Mouse (Mus musculus) cerebellum, postnatal 36 days (tissue): ENCODE measurements at regions not wholly inside any gene's neighbourhood (a gene's known extent, or its start where the extent isn't known, plus 50 kb on each side); places are given as distances from the start of the nearest gene placed in this dataset.

Source experiments
- DNase-seq, 2 experiments: peaks; one replicate each; pipeline ENCODE4 v3.0.0; 2021 to 2022; ENCODE audit warnings: mixed read lengths in 2 of 2

DNA sequence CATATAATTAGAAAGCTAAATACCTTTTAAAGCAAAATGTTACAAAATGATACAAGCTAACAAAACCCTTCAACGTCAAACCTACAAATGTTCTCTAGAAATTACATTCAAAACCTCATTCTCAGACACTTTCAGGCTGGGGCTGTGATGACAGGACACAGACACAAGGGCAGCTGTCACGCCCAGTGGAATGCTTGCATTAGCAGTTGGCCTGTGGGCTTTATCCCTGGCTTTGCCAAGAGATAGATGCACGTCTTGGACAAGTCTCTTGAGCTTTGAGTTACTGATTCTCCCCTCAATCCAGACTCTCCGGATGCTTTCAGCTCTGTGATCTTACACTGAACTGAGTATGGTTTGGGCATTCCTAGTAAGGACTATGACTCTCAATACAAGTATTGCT lies 196.1 kb upstream of the Jade1 start:
- DNase-seq = no peak

DNA sequence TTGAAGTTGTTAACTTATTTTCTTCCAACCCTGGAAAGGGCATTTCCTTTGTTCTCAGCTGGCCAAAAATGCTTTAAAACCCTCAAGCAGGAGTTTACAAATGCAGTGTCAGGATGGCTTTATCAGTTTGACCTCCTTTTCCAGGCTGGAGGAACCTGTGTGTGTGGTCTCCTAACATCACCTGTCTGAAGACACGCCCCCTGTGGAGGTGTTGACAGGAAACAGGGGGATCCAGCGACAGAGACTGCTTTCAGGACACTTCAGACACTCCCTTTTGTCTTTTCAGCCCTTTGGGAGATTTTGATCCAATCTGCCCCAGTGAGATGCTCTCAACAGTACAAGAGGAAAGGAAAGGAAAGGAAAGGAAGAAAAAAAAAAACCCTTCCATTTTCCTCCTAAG lies 202.5 kb upstream of the Jade1 start:
- no peak for DNase-seq

DNA sequence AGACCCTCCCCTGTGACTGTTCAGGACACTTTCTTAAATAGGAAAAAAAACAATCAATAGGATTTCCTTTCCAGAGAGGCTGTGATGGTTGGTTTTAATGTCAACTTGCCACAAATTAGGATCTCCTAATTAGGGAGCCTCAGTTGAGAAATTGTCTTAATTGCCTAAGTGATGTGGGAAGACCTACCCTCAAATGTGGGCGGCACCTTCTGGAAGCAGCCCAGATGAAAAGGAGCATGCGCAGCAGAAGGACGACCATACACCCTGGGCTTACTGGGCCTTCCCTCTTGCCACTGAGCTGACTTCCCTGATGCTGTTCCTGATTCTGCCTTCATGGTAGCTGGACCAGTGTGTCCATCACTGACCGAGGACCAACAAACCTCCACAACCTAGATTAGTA lies 203.7 kb upstream of the Jade1 start:
- DNase-seq = no peak

DNA sequence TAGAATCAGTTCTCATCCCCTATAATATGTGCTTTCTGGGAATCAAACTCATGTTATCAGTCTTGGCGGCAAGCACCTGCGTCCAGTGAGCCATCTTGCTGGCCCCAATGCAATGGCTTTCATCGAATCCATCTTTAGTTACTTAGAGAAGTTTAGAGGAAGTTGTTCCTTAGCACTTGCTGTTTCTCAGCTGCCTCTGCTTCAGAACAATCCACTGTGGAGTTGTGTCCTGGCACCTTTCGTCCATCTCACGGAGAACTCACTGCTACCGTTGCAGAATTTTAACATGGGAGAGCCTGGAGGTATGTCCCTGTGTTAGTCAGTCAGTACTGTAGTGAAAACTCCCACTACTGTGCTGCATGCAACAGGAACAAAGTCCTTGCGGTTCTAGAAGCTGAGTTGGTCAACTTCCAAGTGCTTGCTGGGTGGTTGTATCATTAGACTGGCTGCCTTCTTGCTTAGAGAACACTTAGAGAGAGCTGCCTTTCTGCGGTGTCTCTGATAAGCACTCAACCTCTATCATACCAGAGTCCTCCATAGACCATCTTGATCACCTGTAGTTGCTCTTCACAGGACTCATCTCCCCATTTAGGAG lies 204.3 kb upstream of the Jade1 start:
- no peak for DNase-seq

DNA sequence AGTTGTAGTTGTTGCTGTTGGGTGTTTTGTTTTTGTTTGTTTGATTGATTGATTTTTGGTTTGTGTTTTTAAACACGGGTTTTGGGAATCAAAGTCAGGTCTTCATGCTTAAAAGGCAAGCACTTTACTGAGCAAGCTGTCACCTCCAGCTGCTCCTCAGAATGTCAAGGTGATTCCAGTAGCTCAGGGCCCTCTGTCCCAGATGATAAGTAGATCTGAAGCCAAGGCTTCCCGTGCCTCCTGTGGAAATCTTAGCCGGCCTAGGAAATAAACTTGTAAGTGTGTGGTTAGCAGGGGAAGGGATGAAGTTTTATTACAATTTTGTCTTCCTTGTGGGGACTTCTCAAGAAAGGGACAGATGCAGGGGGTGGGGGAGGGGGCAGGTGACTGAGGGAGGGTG lies 205.2 kb upstream of the Jade1 start:
- no peak for DNase-seq

DNA sequence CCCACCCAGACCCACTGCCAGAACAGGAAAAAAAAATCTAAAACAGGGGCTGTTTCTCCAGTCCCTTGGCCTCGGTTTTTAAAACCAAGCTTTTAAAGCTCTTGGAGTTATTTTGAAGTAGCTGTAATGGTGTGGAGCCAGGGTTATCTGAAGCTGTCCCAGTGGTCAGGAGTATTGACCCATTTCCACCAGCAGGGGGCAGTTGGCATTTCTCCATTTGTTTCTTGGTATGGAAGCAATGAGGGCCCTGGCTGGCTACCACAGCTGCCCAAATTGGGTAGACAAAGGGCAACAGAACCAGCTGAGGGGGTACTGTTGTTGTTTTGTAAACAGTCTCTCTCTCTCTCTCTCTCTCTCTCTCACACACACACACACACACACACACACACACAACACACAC lies 206.7 kb upstream of the Jade1 start:
- peak in 1 of 2 experiments; percentile 15 for DNase-seq

DNA sequence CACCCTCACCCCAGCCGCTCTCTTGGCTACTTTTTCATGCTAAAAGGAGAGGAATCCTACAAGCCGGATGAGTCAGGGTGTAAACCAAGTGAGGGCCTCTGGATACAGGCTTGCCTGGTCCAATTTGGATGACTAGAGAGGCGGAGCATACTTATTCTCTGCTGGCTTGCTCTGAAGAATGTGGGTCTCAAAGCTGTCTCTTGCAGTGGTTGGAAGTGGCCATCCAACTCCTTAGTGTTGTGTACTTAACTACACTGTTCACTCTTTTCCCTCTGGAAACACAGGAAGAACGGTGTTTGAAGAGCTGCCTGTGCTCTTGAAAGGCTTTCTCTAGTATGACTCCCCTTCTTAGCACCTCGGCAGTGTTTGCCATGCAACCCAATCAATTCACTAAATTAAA lies 208.7 kb upstream of the Jade1 start:
- no peak for DNase-seq

DNA sequence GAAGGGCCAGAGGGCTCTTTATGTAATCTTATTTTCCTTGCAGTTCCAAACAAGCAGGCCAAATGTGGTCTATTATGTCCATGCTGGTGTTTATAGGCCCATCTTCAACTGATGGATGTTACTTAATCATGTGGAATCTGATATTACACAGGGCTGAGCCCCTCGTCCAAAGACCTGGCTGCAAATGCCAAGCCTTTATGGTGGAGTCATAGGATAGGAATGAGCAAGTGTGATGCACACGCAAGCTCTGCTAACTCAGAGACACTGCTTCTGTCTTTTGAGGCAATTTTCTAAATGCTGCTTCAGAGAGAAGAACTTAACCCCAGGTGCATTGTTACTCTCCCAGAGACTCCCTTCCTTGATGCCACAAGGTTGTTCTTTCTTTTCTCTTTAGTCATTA lies 212.1 kb upstream of the Jade1 start:
- DNase-seq = no peak

DNA sequence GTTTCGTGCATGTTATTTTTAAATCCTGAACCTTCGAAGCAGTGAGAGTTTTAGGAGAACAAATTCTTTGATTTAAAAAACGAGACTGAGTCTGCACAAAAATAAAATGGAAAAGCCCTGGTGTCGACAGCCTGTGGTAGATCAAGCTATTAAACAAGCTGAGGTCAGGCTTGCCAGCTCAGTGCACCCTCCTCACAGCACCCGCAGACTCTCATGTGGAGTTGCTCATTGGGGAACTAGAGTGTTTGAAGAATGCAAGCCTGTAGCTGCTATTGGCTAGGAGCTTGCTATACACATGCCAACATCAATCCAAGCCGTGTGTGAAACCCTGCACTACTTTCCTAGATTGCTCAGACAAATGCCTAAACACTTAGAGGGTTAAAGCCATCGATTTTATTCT lies 223.1 kb upstream of the Jade1 start:
- DNase-seq = no peak

DNA sequence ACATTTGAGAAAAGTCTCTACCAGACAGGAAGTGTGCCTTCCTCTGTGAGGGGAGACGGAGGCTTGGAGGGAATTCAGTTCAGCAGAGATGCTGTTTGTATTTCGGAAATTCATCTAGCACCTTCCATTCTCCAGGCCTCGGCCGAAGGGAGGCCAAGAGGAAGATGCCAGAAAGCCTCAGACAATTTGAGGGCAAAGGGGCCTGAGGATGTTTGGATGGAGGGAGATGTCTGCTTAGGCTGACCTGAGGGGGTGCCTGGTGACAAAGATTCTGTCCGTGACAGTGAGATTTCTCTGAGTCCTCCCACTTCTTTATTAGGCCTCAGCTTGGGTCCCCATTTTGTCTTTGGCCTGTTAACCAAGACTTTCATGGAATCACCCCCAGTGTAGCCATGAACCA lies 225.2 kb upstream of the Jade1 start:
- DNase-seq = no peak

DNA sequence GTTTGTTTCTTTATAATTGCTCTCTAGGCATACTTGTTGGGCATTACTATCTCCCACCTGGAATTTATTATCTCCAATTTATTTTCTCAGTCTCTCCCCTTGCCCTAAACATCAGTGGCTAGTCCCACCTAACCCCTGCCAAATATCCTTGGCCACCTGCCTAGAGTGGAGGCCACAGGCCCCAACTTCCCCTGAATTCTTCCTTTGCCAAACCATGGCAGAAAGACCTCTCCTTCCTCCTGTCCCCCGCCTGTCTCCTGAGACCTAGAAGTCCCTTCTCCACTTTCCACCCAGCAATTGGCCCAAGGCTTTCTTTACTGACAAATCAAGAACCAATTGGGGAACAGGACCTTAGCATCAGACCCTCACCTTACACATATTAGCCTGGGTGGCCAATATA lies 226.7 kb upstream of the Jade1 start:
- no peak for DNase-seq

DNA sequence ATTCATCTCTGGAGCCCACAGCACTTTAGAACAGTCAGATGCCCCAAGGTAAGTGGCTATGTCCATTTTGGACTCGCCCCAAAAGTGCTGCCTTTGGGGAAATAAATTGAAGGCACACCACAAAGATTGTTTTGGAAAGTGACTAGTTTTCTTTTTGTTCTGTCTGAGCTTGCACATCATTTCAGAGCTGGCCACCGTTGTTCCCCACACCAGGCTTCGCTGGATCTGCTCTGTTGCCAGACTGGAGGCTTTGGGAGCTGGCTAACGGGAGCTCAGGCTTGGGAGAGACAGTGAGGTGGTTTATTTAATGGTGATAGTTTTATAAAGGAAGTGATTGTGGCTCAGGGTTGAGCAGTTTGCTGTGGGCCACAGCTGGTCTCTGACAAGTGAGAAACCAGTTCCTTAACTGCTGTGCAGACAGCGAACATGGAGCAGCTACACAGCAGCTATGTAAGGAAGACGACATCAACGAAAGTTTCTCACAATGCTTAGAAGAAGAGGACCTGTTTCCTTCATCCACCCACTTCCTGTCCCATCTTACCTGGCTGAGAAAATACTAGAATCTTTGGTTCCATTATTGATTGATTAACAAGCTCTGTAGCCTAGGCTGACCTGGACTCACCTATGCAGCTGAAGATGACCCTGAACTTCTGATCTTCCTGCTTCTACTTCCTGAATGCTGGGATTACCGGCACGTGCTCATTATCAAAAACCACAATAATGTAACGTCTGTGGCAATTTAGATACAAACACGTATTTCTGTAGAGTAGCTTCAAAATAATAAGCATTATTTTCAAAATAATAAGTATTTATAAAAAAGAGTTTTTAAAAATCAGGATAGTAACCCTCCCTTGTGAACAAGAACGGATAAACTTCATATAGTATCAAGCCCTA lies 229.1 kb upstream of the Jade1 start:
- no peak for DNase-seq

DNA sequence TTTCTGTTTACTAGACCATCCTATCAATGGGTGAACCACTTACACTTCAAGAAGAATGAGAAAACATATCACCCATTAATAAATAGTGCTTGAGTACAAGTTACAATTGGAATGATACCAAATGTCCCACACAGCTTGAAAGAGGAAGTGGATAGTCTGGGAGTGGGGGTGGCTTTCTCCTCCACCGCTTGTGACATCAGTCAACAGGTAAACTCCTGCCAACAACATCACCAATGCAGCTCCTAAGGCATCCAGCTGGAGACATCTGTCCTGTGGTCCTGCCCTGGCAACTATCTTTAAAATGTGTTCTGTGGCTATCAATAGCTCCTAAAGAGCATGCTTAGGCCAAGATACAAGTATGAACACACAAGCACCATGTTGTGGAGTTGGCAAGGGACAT lies 233.7 kb upstream of the Jade1 start:
- no peak for DNase-seq

DNA sequence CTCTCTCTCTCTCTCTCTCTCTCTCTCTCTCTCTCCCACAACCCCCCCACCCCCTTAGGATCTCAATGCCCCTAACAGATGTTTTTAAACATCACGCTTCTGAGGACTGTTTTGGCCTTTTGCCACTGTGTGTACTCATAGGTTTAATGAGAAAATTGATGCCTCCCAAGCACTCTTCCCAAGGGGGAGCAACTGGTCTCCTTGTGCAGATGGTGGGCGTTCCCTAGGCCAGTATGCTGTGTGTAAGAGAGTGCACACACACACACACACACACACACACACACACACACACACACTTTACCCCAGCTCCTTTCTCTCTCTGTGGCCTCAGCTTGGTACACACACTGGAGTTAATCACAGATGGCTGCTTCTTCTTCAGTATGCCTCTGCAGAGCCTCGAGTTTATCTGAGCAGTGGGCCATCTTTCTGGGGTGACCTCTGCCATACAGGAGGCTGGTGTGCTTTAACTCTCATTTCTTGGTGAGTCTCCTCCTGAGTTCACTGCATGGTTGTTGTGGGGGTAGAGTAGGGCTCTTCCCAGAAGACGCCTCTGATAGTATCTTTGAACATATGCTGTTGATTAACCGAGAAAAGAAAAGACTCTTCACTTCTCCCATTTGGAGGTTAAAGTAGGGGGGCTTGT lies 236.2 kb upstream of the Jade1 start:
- no peak for DNase-seq

DNA sequence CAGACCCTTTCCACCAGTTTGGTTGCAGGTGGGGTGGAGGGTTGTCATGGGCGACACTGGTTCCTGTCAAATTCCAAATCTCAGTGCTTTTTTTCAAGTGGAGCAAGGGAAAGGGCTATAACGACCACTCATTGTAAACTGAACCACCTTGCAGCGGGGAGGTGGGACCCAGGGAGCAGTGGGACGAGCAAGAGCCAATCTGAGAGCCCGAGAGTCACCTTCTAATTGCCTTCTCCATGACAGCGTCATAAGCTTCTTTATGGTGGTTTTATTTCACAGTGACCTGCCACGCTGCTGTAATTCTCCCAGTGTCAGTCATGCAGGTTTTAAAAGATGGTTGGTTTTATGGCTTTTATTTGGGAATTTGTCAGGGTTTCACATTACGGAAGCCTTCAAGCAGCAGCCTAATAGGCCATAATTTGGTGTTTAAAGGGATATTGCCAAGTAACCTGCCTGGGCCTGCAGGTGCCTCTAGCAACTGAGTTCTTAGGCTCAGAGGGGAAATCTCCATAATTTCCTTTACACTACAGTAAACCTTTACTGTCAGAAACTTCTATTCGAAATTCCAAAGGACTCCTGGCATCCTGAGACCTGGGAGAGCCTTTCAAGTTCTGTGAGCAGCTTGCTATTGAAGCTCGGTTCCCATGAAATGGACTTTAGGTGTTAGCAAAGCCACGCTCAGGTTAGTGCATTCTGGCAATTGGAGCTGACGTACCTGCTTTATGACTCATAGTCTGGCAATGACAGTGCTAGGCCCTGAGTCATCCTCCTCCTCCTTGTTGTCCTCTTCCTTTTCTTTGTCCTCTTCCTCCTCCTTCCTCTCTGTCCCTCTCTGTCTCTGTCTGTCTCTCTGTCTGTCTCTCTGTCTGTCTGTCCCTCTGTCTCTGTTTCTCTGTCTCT lies 235.6 kb upstream of the Pgrmc2 start:
- peak in 1 of 2 experiments; percentile 12 for DNase-seq

DNA sequence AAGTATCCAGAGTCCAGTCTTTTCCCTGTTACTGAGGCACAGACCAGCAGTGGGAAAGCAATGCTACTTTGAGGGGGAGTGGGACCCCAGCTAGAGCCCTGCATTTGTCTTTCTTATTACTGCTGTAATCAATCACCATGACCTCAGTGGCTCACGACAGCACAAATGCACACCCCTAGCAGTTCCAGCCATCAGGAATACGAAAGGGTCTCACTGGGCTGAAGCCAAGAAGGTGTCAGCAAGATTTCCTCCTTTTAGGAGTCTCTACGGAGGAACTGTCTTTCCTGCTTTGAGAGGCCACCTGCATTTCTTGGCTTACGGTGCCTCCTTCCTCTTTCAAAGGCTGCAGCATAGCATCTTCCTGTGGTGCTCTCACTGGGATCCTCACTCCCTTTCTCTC lies 234.3 kb upstream of the Pgrmc2 start:
- no peak for DNase-seq

DNA sequence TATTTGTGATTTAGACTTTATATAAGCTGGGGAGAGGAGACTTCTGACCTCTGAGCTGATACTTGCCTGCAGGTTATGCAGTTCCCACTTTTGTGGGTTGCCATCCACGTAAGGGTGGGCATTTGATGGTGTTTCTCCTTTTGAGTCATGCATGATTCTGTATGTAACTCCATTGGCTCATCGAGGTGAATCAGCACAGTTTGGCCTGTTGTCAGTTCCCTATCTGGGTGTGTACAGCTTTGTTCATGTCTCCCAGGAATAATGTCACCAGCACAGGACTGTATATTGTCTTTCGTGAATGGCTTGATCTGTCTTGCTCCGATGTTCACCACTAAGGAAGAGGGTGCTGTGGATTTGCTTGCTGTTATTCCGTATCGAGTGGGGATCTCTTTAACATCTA lies 229.6 kb upstream of the Pgrmc2 start:
- DNase-seq = no peak

DNA sequence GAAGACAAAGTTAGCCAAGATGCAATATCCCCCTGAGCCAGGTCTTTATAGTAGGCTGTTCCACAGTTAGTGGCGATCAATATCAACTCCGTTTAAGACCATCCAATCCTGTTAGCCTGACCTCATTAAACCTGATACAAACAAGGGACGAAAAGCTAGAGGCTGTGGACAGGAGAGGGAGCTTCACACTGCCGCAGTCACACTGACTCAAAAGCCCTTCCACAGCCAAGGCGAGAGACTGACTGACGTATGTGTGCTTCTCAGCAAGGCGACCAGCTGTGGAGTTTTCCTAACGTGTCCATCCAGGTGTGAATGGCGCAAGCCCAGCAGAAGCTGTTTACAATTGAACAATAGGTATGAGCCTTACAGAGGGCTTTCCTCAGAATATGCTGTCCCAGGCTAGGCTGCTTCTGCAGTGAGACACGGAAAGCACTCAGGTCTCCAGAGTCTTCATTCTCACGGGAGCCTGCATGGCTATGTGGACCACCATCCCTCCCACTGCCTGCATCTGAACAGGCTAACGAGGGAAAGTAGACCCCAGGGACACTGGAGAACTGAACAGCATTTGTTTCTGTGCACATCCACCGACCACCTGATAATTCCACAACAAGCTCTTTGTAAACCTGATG lies 224.7 kb upstream of the Pgrmc2 start:
- no peak for DNase-seq

DNA sequence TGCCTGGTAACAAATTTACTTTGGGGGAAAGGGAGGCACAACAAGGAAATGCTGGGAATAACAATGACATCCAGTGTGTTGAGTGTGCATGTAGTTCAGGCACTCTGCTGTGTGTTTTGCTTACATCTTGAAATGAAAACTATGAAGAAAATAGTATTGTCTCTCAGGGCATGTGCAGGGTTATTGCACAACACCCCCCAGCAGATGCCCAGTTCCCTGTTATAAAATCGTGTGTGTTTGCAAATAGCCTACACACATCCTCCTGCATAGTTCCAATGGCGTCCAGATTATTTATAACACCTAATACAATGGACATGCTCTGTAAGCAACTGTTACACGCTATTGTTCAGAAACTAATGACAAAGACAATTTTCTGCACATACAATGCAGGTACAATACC lies 220.0 kb upstream of the Pgrmc2 start:
- no peak for DNase-seq

DNA sequence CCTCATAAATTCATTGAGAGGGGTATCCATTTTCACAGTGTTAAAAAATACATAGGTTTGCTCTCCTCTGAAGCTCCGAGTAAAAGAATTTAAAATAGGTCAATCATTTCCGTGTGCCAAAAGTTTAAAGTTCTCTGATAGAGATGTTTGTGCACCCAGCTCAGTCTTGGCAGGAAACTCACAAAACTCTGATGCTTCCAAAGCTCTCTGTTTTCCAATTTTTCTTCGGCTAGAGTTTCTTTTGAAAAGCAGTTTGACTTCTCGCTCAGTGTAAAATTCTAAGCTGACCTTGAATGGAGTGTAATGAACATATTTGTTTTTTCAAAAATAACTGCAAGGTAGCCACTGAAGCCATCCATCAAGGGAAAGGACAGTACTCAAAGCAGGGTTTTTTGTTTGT lies 215.9 kb upstream of the Pgrmc2 start:
- no peak for DNase-seq

DNA sequence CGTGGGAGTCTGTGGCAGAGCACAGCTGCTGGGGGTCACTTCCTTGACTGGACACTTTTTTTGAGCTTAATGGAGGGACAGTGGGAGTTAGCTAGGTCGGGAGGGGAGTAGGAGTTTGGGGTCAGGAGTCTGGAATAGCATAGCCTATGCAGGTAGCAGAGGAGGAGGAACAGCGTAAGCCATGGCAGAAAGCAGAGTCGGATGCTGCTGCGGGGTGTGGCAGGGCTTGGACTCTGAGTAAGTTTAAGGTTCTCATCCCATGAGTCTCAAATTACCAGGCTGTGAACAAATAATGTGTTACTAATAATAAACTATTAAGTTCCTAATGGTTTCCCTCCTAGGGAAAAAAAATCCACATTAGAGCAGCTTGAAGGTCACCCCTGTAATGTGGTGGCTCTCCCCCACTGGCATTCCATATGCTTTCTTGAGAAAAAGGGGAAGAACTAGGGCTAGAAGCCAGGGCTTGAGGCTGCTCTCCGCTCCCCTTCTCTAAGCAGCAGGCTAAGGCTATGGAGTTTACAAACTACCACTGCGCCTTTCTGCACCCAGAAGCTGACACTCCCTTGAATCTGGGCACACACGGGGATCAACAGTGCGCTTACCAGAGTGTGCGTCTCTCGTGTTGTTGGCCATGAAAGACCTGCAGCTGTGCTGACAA lies 213.4 kb upstream of the Pgrmc2 start:
- DNase-seq = peak; percentile 9 to 15

DNA sequence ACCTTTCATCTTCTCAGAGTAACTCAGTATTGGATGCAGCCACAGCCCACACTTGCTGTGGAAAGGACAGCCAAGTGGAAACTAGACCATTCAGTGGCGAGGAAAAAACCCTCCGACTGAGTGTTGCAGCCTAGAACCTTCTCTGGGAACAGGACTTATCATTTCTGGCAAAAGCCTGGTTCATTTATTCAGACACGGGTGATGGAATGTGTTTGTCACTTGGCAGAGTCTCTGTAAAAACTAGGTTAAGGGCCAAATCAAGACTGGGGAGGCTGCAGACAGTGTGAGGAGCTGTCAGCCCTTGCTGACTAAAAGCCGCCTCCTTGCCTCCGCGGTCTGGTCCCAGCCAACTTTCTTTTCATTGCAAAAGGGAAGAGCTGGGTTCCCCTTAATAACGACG lies 212.3 kb upstream of the Pgrmc2 start:
- peak; percentile 8 to 21 for DNase-seq
